Mouse (Mus musculus): ENCODE data around the gene Snrnp27. TPM values are rescaled to one million over a fixed set of nuclear protein-coding genes. Genes with fewer than 3 reads are reported as not detected.
A peak's percentile ranks its signal among the peaks of the same experiment; 100 is the strongest.

The Snrnp27 gene
- 124 and 137 TPM in 2 replicates for polyA plus RNA-seq (2015; fragmentation: Nextera tagmentation; extraction: Ambion mirVana)

GRCm38 (mm10) chr6:86683872-86684654 is at the start of gene Snrnp27:
Gene Snrnp27 (minus strand): TSS chr6:86684522.
- 4% methylated on average over 36 of the region's 36 CpGs for WGBS
- peak within 1 kb of the TSS; percentile 93 for H3K4me2 ChIP-seq (replicated peaks)
- H3K9me3 ChIP-seq, result no peaks in the 10 kb centered on the region
- peak within 1 kb of the TSS; percentile 88 for H3K9ac ChIP-seq
- H3K4me1 ChIP-seq, result peaks cover 10% of the 10 kb centered on the region
- ATAC-seq (ENCODE audit: low FRiP score, low read depth), result peak; percentile 88
- H3K36me3 ChIP-seq, result peaks cover 38% of the 10 kb centered on the region
- peak within 1 kb of the TSS; percentile 55; the same call in 1 of the 2 replicates for H3K27ac ChIP-seq
- H3K4me3 ChIP-seq, result peak within 1 kb of the TSS; percentile 88
- H3K27me3 ChIP-seq, result no peaks in the 10 kb centered on the region

GRCm38 (mm10) chr6:86733183-86733876 is 49.0 kb upstream of the Snrnp27 start, which contains the start of gene Gmcl1:
Gene Gmcl1 (minus strand): TSS chr6:86733383.
- Histone ChIP-seq H3K4me1 (peaks cover 25% of the 10 kb centered on the region), H3K9ac (peak within 1 kb of the TSS; percentile 89), H3K36me3 (no peaks in the 10 kb centered on the region), H3K9me3 (no peaks in the 10 kb centered on the region), H3K4me2 (replicated peaks) (peak within 1 kb of the TSS; percentile 98), H3K4me3 (peak within 1 kb of the TSS; percentile 97), H3K27ac (peak within 1 kb of the TSS; percentile 58), H3K27me3 (no peaks in the 10 kb centered on the region)
- under 1% methylated on average over 59 of the region's 59 CpGs for WGBS
- peak; percentile 93 for ATAC-seq (ENCODE audit: low FRiP score, low read depth)

GRCm38 (mm10) chr6:86732276-86733173 is 48.2 kb upstream of the Snrnp27 start:
- Histone ChIP-seq H3K9me3 (no peaks in the 10 kb centered on the region), H3K9ac (peak overlapping the region; percentile 89), H3K27ac (peak overlapping the region; percentile 58), H3K27me3 (no peaks in the 10 kb centered on the region), H3K4me2 (replicated peaks) (peak overlapping the region; percentile 98), H3K4me1 (peaks cover 25% of the 10 kb centered on the region), H3K36me3 (peaks cover 3% of the 10 kb centered on the region), H3K4me3 (peak overlapping the region; percentile 97)
- ATAC-seq (ENCODE audit: low FRiP score, low read depth), result peak; percentile 30
- WGBS, result under 1% methylated on average over 62 of the region's 62 CpGs

- Histone ChIP-seq H3K4me1 (peaks cover 16% of the 10 kb centered on the region), H3K4me2 (replicated peaks) (no peak overlapping the region), H3K36me3 (peaks cover 26% of the 10 kb centered on the region), H3K9me3 (no peaks in the 10 kb centered on the region), H3K27ac (no peak overlapping the region), H3K4me3 (no peak overlapping the region), H3K27me3 (no peaks in the 10 kb centered on the region), H3K9ac (no peak overlapping the region)
- no peak for ATAC-seq (ENCODE audit: low FRiP score, low read depth)
- 91% methylated on average over 5 of the region's 5 CpGs for WGBS
These were observed 44.4 kb upstream of the Snrnp27 start for GRCm38 (mm10) chr6:86728711-86729110.

GRCm38 (mm10) chr6:86721977-86722376 is 37.7 kb upstream of the Snrnp27 start:
- WGBS, result 71% methylated on average over 3 of the region's 3 CpGs
- ATAC-seq (ENCODE audit: low FRiP score, low read depth), result no peak
- Histone ChIP-seq H3K4me2 (replicated peaks) (no peak overlapping the region), H3K9me3 (no peaks in the 10 kb centered on the region), H3K36me3 (peaks cover 55% of the 10 kb centered on the region), H3K9ac (no peak overlapping the region), H3K27me3 (no peaks in the 10 kb centered on the region), H3K27ac (no peak overlapping the region), H3K4me3 (no peak overlapping the region), H3K4me1 (no peaks in the 10 kb centered on the region)

- no peaks in the 10 kb centered on the region for H3K27me3 ChIP-seq
- no peak for ATAC-seq (ENCODE audit: low FRiP score, low read depth)
- H3K9me3 ChIP-seq, result no peaks in the 10 kb centered on the region
- no peak overlapping the region for H3K27ac ChIP-seq
- no peaks in the 10 kb centered on the region for H3K4me1 ChIP-seq
- H3K9ac ChIP-seq, result no peak overlapping the region
- H3K4me3 ChIP-seq, result no peak overlapping the region
- peaks cover 75% of the 10 kb centered on the region for H3K36me3 ChIP-seq
- H3K4me2 ChIP-seq (replicated peaks), result no peak overlapping the region
- 89% methylated on average over 4 of the region's 4 CpGs for WGBS
These were observed 23.9 kb upstream of the Snrnp27 start for GRCm38 (mm10) chr6:86708072-86708774.

GRCm38 (mm10) chr6:86702577-86702976 is 18.3 kb upstream of the Snrnp27 start:
- Histone ChIP-seq H3K36me3 (peaks cover 92% of the 10 kb centered on the region), H3K27me3 (no peaks in the 10 kb centered on the region), H3K4me1 (no peaks in the 10 kb centered on the region), H3K9me3 (no peaks in the 10 kb centered on the region), H3K4me3 (no peak overlapping the region), H3K27ac (no peak overlapping the region), H3K4me2 (replicated peaks) (no peak overlapping the region), H3K9ac (no peak overlapping the region)
- 91% methylated on average over 9 of the region's 9 CpGs for WGBS
- no peak for ATAC-seq (ENCODE audit: low FRiP score, low read depth)

GRCm38 (mm10) chr6:86697903-86698302 is 13.6 kb upstream of the Snrnp27 start:
- Histone ChIP-seq H3K27me3 (no peaks in the 10 kb centered on the region), H3K27ac (no peak overlapping the region), H3K9ac (no peak overlapping the region), H3K4me3 (no peak overlapping the region), H3K36me3 (peaks cover 85% of the 10 kb centered on the region), H3K9me3 (no peaks in the 10 kb centered on the region), H3K4me1 (no peaks in the 10 kb centered on the region), H3K4me2 (replicated peaks) (no peak overlapping the region)
- ATAC-seq (ENCODE audit: low FRiP score, low read depth), result no peak
- 81% methylated on average over 6 of the region's 6 CpGs for WGBS

- Histone ChIP-seq H3K4me1 (no peaks in the 10 kb centered on the region), H3K9ac (no peak overlapping the region), H3K36me3 (peaks cover 77% of the 10 kb centered on the region), H3K9me3 (no peaks in the 10 kb centered on the region), H3K27ac (no peak overlapping the region), H3K27me3 (no peaks in the 10 kb centered on the region), H3K4me3 (no peak overlapping the region), H3K4me2 (replicated peaks) (no peak overlapping the region)
- ATAC-seq (ENCODE audit: low FRiP score, low read depth), result no peak
- WGBS, result 89% methylated on average over 10 of the region's 10 CpGs
These were observed 11.9 kb upstream of the Snrnp27 start for GRCm38 (mm10) chr6:86696213-86696612.

GRCm38 (mm10) chr6:86694465-86694864 is 10.1 kb upstream of the Snrnp27 start:
- no peak for ATAC-seq (ENCODE audit: low FRiP score, low read depth)
- no peak overlapping the region for H3K9ac ChIP-seq
- peaks cover 77% of the 10 kb centered on the region for H3K36me3 ChIP-seq
- no peak overlapping the region for H3K27ac ChIP-seq
- no peaks in the 10 kb centered on the region for H3K27me3 ChIP-seq
- no peaks in the 10 kb centered on the region for H3K9me3 ChIP-seq
- no peak overlapping the region for H3K4me3 ChIP-seq
- no peaks in the 10 kb centered on the region for H3K4me1 ChIP-seq
- no peak overlapping the region for H3K4me2 ChIP-seq (replicated peaks)

- Histone ChIP-seq H3K4me3 (no peak overlapping the region), H3K9ac (no peak overlapping the region), H3K27me3 (no peaks in the 10 kb centered on the region), H3K4me2 (replicated peaks) (no peak overlapping the region), H3K27ac (no peak overlapping the region), H3K9me3 (no peaks in the 10 kb centered on the region), H3K4me1 (no peaks in the 10 kb centered on the region), H3K36me3 (peaks cover 43% of the 10 kb centered on the region)
- WGBS, result 88% methylated on average over 3 of the region's 3 CpGs
- ATAC-seq (ENCODE audit: low FRiP score, low read depth), result no peak
These were observed 5.3 kb upstream of the Snrnp27 start for GRCm38 (mm10) chr6:86689671-86690070.

Data from limb, embryonic 13.5 days (tissue).